Mouse (Mus musculus) adrenal gland, postnatal 36 days (tissue): ENCODE data around the gene Spock1. TPM values are rescaled to one million over a fixed set of nuclear protein-coding genes. Genes with fewer than 3 reads are reported as not detected.
A peak's percentile ranks its signal among the peaks of the same experiment; 100 is the strongest.

ENCODE experiments used
- DNase-seq, 2 experiments: peaks; one replicate each; pipeline ENCODE4 v3.0.0; 2021; ENCODE audit warnings: mixed read lengths in 1 of 2
- total RNA-seq, 2 experiments: library from RNA; stranded (reverse); gene quantifications; 2 replicates each; pipeline ENCODE4 v1.2.3; 2021

The Spock1 gene
- total RNA-seq, 2 experiments from 2014 or later, result 7.3 to 9.6 TPM

- DNase-seq, result no peak
Observed at GRCm38 (mm10) chr13:57727716-57728115, 180.4 kb downstream of the Spock1 start.

- DNase-seq, result no peak
Observed at GRCm38 (mm10) chr13:57726654-57727053, 181.5 kb downstream of the Spock1 start.

DNA sequence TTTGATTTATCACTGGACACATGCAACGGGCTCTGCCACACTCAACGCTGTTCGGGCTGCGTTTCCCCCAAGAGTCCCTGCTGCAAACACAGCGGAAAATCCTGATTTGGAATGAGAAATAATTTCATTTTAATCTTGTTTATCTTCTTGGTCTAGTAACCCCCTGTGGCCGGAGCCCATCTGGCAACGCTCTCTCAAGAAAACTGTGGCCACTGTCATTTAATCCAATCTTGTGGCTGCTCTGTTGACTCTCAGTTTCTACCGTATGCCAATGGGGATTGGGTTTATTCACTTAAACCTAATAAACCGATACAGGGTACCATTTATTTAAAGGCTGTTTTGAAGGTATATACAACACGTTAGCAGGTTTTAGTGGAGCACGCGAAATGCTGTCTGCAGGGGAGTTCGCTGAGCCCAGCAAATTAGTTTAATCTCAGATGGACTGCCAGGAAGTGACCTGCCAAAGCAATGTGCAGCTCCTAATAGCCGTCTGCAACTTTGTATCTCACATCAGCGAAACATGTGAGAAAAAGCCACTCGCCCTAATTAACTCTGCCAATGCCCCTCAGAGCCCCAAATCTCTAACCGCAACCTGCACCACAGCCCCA lies 185.7 kb downstream of the Spock1 start:
- no peak for DNase-seq

- peak in 1 of 2 experiments; percentile 3 for DNase-seq
Observed at GRCm38 (mm10) chr13:57721524-57722279, 186.4 kb downstream of the Spock1 start.

GRCm38 (mm10) chr13:57718087-57718486 lies 190.0 kb downstream of the Spock1 start:
- DNase-seq, result no peak

- no peak for DNase-seq
Observed at GRCm38 (mm10) chr13:57712910-57713309, 195.2 kb downstream of the Spock1 start.

DNA sequence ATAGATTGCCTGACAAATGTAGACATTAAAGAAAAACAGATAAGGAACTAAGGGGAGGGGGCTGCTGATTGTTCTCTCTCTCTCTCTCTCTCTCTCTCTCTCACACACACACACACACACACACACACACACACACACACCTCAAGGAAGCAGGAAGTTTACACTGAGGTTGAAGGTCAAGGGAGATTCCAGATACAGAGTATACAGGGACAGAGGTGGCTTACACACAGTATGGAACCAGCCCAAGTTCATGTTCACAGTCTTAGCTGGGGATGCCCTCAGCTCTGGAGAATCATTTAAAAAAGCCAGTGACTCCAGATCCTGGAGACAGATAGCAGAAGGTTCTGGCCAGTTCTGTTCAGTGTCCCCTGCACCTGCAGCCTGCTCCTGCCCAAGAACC lies 199.7 kb downstream of the Spock1 start:
- DNase-seq, result no peak

DNA sequence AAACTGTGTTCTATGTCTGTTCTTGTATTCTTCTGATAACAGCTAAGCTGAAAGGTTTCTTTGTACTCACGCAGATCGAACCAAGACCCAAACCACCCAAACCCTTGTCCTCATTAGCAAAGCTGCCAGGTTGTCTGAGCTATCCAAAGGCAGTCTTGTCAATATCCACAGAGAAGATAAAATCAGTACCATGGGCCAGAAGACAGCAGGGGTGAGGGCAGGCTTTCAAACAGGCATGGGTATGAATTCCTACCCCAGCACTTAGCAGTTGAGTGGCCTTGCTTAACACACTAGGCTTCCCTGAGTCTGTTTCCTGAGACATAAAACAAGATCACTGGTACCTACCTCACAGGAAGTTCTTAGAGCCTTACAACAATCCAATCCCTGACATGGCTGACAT lies 205.2 kb downstream of the Spock1 start:
- DNase-seq, result no peak

DNA sequence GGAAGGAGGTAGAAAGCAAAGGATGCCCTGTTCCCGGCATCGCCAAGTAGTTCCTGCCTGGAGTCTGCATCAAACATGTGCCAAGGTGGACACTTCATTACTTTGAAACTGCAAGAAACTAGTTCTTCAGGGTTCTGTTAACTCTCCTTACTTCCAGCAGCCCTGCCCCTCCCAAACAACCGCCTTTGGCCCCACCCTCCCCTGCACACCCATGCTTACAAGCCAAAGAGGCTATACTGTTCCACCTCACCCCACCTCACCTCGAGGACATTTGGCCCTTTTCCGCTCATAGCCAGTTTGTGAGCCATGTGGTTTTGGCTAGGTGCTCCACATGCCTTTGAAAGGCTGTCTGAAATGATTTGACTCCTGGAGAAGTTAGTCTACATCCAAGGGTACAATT lies 211.4 kb downstream of the Spock1 start:
- DNase-seq, result no peak

GRCm38 (mm10) chr13:57688926-57689325 lies 219.2 kb downstream of the Spock1 start:
- DNase-seq, result no peak

DNA sequence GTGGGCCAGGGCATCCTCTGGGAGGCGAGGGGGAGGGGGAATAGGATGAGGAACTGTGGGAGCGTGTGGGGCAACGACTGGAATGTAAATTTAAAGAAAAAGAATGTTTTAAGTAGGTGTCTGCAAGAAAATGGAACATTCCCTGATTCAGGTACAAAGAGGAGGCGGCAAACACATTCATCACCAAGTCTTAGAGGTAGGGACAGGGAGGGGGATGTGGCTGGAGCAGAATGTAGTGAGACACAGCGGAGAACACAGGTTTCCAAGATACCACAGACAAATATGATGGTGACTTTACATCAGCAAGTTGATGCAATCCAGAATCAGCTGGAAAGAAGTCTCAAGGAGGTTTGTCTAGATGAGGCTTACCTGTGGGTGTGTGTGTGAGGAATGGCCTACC lies 221.7 kb downstream of the Spock1 start:
- no peak for DNase-seq

DNA sequence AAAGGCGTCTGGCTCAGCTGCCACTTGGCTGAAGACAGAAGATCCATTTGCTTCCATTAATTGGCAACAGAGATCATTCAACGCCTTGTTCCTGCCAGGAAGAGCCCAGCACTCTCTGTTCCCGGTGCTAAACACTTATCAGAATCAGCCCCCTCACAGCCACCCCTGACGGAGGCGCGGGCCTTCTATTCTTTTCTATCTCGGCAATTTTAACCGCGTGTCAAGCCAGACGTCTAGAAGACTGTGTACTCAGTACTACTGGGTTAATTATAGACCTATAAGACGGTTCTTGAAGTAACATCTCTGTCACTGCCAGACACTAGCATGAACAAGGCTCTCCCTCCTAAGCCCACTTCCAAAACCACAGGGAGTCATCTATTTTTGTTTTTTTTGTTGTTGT lies 222.9 kb downstream of the Spock1 start:
- DNase-seq, result no peak

DNA sequence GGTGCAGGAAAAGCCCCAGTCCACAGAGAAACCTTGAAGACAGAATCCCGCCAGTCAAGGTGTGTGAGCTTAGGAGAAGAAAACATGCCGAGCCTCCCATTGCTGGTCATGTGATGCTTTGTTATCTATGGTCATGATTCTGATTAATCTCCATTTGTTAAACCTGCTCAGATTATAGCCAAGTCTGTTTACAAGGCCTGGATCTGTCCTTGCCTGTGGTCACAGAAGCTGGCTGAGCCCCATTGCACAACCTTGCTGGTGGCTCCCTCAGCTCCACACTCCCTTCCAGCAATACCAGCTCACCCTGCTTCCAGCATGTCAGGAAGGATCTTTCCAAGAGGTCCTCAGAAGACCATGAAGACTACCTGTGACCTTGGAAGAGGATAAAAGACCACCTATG lies 228.5 kb downstream of the Spock1 start:
- DNase-seq, result peak; percentile 7 to 61

- no peak for DNase-seq
Observed at GRCm38 (mm10) chr13:57676820-57677219, 231.3 kb downstream of the Spock1 start.

DNA sequence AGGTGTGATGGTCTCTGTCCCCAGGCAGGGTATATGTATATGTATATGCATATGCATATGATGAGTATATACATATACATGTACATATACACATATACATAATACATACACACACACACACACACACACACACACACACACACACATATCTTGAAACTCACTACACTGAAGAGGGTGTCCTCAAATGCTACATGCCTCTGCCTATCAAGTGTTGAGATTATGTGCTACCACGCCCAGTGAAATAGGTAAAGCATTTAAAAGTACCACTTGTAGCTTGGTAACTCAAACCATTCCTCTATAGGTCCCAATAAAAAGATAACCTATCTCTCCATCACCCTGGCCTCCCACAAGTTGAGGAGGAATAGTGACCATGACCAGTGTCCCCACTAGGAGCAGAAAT lies 234.7 kb downstream of the Spock1 start:
- no peak for DNase-seq

DNA sequence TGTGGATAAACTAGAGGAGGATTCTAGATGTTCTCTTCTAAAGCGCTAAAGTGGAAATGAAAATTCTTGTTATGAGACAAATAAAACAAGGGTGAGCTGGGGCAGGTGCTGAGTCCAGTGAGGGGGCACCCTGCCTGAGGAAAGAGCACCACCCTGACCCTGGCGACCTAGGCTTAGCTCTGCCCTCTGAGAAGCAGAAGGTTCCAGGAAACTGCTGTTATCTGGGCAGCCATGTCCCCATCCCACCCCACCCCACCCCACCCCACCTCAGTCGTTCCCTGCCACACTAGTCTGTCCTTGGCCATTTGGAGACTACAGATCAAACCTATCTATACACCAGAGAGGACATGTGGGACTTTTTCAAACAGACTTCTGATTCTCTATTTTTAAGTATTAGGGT lies 235.4 kb downstream of the Spock1 start:
- no peak for DNase-seq

- DNase-seq, result no peak
Observed at GRCm38 (mm10) chr13:57671919-57672318, 236.2 kb downstream of the Spock1 start.

- DNase-seq, result no peak
Observed at GRCm38 (mm10) chr13:57671322-57671721, 236.8 kb downstream of the Spock1 start.

DNA sequence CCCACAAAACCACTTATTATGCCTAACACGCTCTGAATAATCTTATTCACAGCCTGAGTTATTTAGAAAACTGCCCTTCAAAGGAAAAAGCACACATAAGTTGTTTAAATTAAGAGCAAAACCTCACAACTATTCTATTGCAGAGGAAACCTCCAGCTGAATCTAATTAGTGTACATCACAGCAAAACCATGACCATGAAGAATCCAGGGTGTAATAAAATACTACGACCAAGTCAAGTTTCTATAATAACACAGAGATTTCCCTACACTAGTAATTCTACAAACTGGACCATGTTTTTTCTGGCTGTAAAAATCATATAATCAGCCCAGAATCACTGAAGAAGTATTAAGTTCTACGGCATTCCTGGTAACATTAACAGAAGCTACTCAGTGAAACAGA lies 240.5 kb downstream of the Spock1 start:
- no peak for DNase-seq

GRCm38 (mm10) chr13:57666173-57666842 lies 241.8 kb downstream of the Spock1 start:
- peak in 1 of 2 experiments; percentile 47 for DNase-seq

DNA sequence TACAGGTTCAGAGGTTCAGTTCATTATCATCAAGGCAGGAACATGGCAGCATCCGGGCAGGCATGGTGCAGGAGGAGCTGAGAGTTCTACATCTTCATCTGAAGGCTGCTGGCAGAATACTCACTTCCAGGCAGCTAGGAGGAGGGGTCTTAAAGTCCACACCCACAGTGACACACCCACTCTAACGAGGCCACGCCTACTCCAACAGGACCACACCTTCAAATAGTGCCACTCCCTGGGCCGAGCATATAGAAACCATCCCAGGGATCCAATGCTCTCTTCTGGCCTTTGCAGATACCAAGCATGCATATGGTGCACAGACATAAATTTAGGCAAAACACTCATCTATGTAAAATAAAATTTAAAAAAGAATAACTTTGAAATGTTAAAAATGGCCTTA lies 245.6 kb downstream of the Spock1 start:
- no peak for DNase-seq

- DNase-seq, result no peak
Observed at GRCm38 (mm10) chr13:57660523-57660922, 247.6 kb downstream of the Spock1 start.

DNA sequence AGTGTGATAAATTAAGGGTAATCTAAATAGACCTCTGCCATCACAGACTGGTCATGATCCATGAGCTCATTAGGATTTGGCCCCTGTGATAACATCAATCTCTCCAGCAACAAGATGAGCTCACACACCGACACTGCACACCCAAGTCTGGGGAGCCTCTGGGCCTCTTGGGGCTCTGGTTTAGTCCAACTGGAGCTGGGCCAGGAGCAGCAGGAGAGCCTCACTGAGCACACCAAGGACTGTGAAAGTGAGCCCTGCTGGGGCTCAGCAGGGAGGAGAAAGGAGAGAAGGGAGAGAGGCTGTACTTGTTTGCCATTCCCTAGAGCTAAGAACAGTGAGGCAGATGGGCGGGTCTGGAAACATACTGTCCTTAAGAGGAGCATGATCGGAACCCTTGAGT lies 248.3 kb downstream of the Spock1 start:
- DNase-seq, result peak; percentile 13 to 20
